Mouse (Mus musculus) mesoderm, embryonic 11.5 days (tissue): ENCODE measurements at regions not wholly inside any gene's neighbourhood (a gene's known extent, or its start where the extent isn't known, plus 50 kb on each side); places are given as distances from the start of the nearest gene placed in this dataset.
A peak's percentile ranks its signal among the peaks of the same experiment; 100 is the strongest.

Source experiments
- DNase-seq: peaks from one replicate; pipeline ENCODE4 v3.0.0-alpha.2; 2012; ENCODE audit warnings: low read depth, low spot score

DNA sequence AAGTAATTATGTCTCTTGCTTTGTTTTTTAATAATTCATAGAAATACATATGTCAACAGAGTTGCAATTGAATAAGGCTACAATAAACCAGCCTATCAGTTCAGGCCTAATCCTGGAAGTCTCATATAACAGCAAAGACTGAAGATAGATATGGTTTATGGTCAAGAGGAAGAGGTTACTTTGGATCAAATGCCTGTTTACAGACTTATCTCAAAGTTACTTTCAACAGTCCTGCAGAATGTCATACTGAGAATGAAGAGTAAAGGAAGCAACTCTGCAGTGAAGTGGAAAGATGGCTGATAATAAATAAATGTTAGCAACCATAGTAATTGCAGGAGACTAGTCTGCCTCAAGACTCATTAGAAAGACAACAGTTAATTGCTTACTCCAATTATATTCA is 684.8 kb upstream of the Vstm2a start:
- no peak for DNase-seq

DNA sequence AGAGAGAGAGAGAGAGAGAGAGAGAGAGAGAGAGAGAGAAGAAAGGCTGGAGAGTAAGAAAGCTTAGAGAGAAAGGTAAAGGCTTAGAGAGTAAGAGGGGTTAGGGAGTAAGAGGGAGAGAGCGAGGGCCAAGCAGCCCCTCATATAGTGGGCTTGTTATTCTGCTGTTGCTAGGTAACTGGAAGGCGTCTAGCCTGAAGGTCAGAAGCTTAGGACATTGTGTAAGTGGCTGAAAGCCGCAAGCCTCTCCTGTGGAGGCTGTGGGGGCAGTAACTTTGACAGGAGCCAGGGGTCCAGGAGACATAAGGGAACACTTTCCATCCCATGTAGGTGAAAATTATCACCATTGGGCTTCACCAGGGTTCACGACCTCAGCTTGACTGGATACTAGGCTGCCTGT is 637.6 kb upstream of the Vstm2a start:
- DNase-seq: no peak

DNA sequence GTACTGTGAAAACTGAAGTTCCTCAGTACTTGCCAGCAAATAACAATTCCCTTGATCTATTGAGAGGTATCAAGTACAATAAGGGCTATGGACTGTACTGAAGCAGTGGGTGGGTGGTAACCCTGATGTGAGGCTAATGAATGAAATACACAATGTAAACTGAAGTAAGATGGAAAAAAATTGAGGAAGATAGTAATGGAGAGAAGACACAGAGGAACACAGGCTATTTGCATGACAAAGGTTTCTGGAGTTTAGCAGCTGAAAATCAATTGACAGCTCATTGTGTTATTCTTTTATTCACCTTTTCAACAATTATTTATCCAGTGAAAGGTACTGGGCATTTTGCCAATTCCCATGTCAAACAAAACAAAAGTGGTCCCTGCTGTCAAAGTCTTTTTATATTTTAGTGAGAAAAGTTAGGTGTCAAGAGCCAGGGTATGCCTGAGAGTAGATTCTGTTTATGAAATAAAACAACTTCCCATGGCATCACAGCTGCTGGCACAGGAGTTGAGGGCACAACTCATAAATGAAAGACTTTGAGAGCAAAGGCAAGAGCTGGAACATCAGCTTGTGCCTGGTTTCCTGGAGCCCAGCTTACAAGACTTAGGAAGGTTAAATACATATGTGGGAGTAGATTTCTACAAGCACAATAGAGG is 608.4 kb upstream of the Vstm2a start:
- DNase-seq: peak; percentile 0

DNA sequence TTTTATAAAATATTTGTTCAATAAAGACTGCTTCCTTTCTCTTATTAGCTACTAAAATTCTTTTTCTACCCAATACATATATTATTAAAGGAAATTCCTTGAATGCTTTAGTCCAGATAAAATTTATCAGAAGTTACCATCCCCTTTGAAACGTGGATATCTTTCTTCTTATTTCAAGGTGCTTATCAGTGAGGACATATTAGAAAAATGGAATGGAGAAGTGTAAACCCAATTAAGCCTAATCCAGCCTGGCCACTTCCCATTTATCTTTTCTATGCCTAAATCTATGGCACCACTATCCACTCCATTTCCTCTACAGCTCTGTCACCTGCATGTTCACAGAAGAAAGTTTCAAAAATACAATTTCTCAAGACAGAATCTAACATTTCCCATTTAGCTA is 568.5 kb upstream of the Vstm2a start:
- no peak for DNase-seq

DNA sequence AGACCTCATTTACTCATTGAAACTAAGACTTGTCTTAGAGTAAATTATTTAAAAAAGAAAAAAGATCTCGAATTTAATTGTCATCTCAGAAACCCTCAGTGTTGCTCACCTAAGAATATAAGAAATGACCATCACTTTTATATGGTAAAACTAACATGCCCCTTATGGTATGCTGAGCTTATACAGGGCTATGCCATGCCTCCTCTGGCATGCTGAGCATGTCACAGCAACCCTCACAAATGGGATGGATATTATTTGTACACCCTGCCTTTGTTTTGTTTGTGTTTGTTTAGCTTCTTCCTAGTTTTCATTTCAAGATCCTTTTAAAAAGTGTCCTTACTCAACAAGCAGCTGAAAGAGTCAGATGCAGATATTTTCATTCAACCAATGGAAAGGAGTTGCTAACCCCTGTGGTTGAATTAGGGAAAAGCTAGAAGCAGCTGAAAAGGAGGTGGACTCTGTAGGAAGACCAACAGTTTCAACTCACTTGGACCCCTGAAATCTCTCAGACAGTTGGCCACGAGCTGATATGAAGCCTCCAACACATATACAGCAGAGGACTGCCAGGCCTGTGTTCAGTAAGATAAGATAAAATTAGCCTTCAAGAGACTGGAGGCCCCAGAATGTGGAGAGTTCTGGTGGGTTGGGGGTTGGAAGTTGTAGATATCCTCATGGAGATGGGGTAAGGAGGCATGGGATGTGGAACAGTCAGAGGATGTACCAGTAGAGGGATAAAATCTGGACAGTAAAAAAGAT is 559.3 kb upstream of the Vstm2a start:
- DNase-seq: no peak

DNA sequence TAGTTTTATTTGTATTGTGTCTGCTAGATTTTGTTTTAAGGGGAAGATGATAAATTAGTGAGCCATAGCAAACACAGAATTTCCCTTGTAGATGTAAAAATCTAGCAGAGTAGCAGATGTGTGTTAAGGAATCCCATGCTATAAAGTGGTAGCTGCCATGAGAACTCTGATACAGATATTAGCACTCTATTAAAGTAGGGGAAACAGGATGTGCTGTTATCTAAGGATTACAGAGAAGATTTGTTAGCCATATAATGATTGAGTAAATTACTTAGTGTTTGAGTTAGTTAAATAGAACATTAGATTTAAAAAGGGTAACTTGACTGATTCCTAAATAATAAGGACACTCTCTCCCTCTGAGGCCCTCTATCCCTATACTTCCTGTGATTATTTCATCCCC is 541.5 kb upstream of the Vstm2a start:
- DNase-seq: no peak

DNA sequence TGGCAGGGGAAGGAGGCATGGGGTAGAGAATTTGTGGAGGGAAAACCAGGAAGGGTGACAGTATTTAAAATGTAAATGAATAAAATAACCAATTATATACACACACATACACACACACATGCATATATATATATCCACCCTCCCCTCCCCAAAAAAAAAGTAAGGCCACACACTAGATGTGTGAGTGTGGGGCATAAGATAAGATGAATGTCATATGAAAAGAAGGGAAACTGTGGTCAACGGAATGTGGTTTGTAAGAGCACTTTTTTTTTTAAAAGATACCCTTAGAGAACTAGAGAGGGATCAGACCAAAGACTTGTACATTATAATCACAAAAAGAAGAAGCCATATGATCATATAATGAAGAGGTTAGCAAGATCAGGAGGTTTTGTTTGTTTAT is 540.0 kb upstream of the Vstm2a start:
- DNase-seq: no peak

DNA sequence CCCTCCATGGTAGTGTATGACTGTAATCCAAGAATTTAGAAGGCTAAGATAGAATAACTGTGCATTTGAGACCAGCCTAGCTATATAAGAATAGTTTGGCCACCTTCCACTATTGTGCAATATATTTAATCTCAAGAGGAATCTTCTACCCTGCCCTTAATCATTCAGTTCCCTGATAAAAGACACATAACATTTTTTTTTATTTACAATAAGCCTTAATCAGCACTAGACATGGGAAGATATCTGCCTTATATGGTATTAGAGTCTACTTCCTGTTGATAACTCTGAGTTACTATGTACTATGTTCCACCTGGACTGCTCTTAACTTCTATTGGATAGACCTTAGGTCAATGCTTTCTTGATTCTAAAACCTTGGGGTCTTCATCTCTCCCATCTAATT is 519.9 kb upstream of the Vstm2a start:
- DNase-seq: no peak

DNA sequence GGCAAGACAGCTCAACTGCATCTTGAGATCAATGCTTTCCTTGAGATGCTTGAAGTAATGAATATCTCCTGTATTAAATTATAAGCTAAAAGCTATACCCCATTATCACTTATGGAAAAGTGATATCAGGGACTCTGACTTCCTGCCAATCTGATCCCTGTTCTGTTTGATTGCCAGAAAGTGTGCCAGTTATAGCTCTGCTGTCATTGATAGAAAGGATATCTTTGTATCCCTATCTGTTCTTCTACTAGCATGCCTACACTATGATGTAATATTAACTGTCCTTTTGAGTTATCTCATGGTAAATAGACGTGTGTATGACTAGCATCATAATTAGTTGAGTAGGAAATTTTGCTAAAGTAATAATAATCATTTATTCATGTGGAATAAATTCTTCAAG is 501.5 kb upstream of the Vstm2a start:
- DNase-seq: no peak

DNA sequence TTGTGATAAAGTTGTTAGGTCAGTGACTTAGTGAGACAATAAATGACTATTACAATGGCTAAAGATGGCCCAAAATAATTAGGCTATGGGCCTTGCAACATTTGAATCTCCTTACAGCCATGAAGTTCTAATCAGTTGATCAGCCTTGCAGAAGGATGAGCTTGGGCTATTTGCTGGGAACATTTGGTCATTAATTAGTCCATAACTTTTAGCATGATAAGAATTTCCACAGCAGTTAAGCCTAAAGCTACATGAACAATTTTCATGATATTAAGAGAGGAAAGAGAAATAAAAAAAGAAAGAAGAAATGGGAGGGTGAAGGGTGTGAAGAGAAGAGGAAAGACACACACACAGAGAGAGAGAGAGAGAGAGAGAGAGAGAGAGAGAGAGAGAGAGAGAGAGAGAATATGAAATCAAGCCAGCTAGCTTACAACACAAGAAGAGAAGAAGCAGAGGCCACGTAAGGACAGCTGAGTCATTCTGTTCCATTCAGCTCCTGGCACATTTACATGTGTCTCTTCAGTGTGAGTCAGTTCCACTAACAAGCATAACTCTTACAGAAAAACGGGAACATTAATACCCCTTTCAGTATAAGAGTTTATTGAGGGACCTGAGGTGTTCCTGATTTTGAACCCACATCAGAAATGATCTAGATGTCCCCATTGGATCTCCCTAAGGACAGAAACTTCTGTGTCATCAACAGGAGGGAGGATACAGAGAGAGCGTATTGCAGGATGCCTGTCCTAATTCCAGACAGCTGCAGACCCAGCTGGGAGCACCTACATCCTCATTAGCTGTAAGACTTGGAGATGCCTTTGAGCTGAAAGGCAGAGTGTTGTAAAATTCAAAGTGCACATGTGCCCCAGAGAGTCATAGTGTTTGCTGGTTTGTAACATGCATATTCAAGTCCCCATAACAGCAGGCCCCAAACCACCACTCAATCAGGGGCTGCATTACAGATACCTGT is 487.6 kb upstream of the Vstm2a start:
- no peak for DNase-seq
